Mouse (Mus musculus) forebrain, embryonic 14.5 days (tissue): ENCODE measurements at regions not wholly inside any gene's neighbourhood (a gene's known extent, or its start where the extent isn't known, plus 50 kb on each side); places are given as distances from the start of the nearest gene placed in this dataset.

Source experiments
- ATAC-seq: fragments of 200-750 bp; cut with Nextera tagmentation; 2 replicates; pipeline ENCODE4 v1.8.0; 2017; ENCODE audit warnings: mild to moderate bottlenecking, moderate library complexity
- DNase-seq: peaks from one replicate; pipeline ENCODE4 v3.0.0-alpha.2; 2015; ENCODE audit warnings: low spot score
- H3K27ac ChIP-seq: fragments of 300-500 bp; sonication (generic); 2 replicates; pipeline ENCODE4 v1.5.1; 2014; ENCODE audit warnings: low read depth, mild to moderate bottlenecking, control low read depth, low read length, moderate library complexity
- H3K27me3 ChIP-seq: fragments of 300-500 bp; sonication (generic); replicated peaks from 2 replicates; pipeline ENCODE4 v1.6.1; 2014; ENCODE audit warnings: low read length, control low read depth, mixed read lengths; ENCODE audit not compliant: control insufficient read depth, insufficient read depth
- H3K36me3 ChIP-seq: fragments of 300-500 bp; sonication (generic); 2 replicates; pipeline ENCODE4 v1.6.1; 2014; ENCODE audit warnings: low read length, control low read depth; ENCODE audit not compliant: control insufficient read depth, insufficient read depth
- H3K4me1 ChIP-seq: fragments of 300-500 bp; sonication (generic); 2 replicates; pipeline ENCODE4 v1.6.1; 2014; ENCODE audit warnings: antibody characterized with exemption, low read length, control low read depth; ENCODE audit not compliant: control insufficient read depth, insufficient read depth
- H3K4me2 ChIP-seq: fragments of 300-500 bp; sonication (generic); 2 replicates; pipeline ENCODE4 v1.6.1; 2014; ENCODE audit warnings: mild to moderate bottlenecking, control low read depth, low read length
- H3K4me3 ChIP-seq: fragments of 300-500 bp; sonication (generic); 2 replicates; pipeline ENCODE4 v1.5.1; 2014; ENCODE audit warnings: low read depth, low read length, control low read depth
- H3K9ac ChIP-seq: fragments of 300-500 bp; sonication (generic); 2 replicates; pipeline ENCODE4 v1.6.1; 2014; ENCODE audit warnings: mild to moderate bottlenecking, low read length, control low read depth, moderate library complexity
- H3K9me3 ChIP-seq: fragments of 300-500 bp; sonication (generic); replicated peaks from 2 replicates; pipeline ENCODE4 v1.6.1; 2016; ENCODE audit warnings: low read length, control low read depth, mixed read lengths; ENCODE audit not compliant: control insufficient read depth
- WGBS: fragments of 180-500 bp; shearing (Covaris S2); extraction: QIAGEN DNeasy Blood & Tissue Kit; methylation state at CpG from one replicate; pipeline ENCODE4 v1.1.7; 2014; 5-methylcytosine and 5-hydroxymethylcytosine counted together

DNA sequence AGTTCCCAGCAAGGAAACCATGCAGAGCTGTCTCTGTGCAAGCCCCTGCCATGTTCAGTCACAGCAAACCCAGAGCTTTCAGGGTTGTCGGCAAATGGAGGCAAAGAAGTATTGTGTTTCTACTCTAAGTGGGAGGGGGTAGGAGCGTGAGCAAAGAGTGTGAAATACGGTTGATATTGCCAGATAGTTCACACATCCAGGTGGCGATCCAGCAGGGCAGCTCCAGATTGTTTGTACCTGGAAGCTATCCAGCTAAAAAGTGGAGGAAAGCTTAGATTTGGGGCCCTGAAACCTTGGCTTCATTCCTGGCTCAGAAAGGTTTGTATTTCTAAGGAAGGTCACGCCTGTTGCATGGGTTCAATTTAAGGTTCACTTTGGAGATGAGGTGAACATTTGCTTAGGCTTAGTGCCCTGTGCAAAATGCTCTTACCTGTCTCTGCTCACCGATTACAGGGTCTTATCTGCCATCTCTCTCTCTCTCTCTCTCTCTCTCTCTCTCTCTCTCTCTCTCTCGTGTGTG, 78.1 kb upstream of the Daam1 start:
- Histone ChIP-seq H3K27me3 (no peaks in the 10 kb centered on the region), H3K4me1 (peaks cover 12% of the 10 kb centered on the region; the same call in 1 of the 2 replicates), H3K4me2 (no peak overlapping the region), H3K4me3 (no peak overlapping the region), H3K36me3 (no peaks in the 10 kb centered on the region), H3K9ac (no peak overlapping the region), H3K27ac (no peak overlapping the region), H3K9me3 (no peaks in the 10 kb centered on the region)
- WGBS, result 61% methylated on average over 7 of the region's 7 CpGs
- ATAC-seq, result no peak
- DNase-seq, result peak; percentile 58

GRCm38 (mm10) chr12:71753276-71753675, 77.6 kb upstream of the Daam1 start:
- H3K9ac ChIP-seq, result no peak overlapping the region
- H3K4me1 ChIP-seq, result peaks cover 8% of the 10 kb centered on the region; the same call in 1 of the 2 replicates
- H3K4me2 ChIP-seq, result no peak overlapping the region
- no peaks in the 10 kb centered on the region for H3K36me3 ChIP-seq
- no peak overlapping the region for H3K27ac ChIP-seq
- H3K9me3 ChIP-seq, result no peaks in the 10 kb centered on the region
- WGBS, result 85% methylated on average over 3 of the region's 3 CpGs
- no peak for DNase-seq
- no peak overlapping the region for H3K4me3 ChIP-seq
- H3K27me3 ChIP-seq, result no peaks in the 10 kb centered on the region
- ATAC-seq, result no peak

DNA sequence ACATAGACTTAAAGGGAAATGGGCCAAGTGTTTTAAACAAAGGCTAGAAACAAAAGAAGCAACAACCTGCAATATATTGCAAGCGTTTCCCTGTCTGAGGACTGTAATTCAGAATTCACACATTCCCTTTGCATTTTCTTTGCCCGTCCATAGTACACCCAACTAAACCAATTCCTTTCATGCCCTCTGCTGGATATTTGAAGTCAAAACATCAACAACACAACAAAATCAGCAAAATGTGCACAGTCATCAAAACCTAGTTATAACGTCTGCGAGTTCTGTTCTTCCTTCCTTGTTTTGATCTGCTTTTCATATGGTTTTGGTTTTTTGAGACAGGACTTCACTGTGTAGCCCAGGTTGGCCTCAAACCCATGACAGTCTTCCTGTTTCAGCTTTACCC, 67.7 kb upstream of the Daam1 start:
- Histone ChIP-seq H3K27me3 (no peaks in the 10 kb centered on the region), H3K36me3 (no peaks in the 10 kb centered on the region), H3K9me3 (no peaks in the 10 kb centered on the region), H3K4me3 (no peak overlapping the region), H3K4me1 (no peaks in the 10 kb centered on the region), H3K27ac (no peak overlapping the region), H3K4me2 (no peak overlapping the region), H3K9ac (no peak overlapping the region)
- ATAC-seq (no peak), DNase-seq (peak; percentile 58)
- 71% methylated on average over 4 of the region's 4 CpGs for WGBS

DNA sequence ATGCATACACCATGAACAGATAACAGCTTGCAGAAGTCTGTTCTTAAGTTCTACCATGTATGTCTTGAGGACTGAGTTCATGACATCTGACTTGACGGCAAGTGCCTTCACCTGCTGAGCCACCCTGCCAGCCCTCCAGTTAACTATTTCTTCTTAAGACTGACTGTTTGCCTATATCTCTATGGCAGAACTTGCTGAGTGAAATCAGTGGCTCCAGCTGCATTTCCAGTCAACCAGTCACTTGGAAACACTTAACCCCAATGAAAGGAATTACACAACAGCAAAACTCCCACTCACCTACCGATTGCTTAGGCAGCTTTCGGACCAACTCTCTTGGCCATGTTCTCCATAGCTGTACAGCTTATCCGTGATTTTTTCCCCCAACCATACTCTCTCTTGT, 64.8 kb upstream of the Daam1 start:
- H3K4me1 ChIP-seq, result no peaks in the 10 kb centered on the region
- no peaks in the 10 kb centered on the region for H3K27me3 ChIP-seq
- ATAC-seq (no peak), DNase-seq (no peak)
- H3K9me3 ChIP-seq, result no peaks in the 10 kb centered on the region
- H3K9ac ChIP-seq, result no peak overlapping the region
- 93% methylated on average over 4 of the region's 4 CpGs for WGBS
- H3K27ac ChIP-seq, result no peak overlapping the region
- H3K36me3 ChIP-seq, result no peaks in the 10 kb centered on the region
- H3K4me2 ChIP-seq, result no peak overlapping the region
- no peak overlapping the region for H3K4me3 ChIP-seq

DNA sequence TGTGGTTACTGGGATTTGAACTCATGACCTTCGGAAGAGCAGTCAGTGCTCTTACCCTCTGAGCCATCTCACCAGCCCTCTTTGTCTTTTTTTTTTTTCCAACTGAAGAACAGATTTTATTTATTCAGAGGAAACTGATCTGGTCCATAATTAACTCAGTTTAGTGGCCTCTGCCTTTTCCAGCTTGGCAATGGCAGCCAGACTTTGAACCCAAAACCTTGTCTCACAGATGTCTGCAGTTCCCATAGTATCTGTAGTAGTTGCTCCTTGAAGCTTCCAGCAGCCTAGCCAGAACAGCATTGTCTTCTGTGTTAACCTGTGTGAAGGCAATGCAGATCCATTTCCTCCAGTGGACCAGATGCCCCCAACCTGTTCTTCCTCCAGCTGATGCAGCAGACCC, 64.2 kb upstream of the Daam1 start:
- ATAC-seq, result no peak
- Histone ChIP-seq H3K4me3 (no peak overlapping the region), H3K4me1 (no peaks in the 10 kb centered on the region), H3K36me3 (no peaks in the 10 kb centered on the region), H3K9ac (no peak overlapping the region), H3K9me3 (no peaks in the 10 kb centered on the region), H3K27me3 (no peaks in the 10 kb centered on the region), H3K27ac (no peak overlapping the region), H3K4me2 (no peak overlapping the region)
- 100% methylated on average over 1 of the region's 1 CpGs for WGBS
- no peak for DNase-seq

- Histone ChIP-seq H3K36me3 (no peaks in the 10 kb centered on the region), H3K27ac (no peak overlapping the region), H3K27me3 (no peaks in the 10 kb centered on the region), H3K4me1 (no peaks in the 10 kb centered on the region), H3K9me3 (no peaks in the 10 kb centered on the region), H3K4me3 (no peak overlapping the region), H3K9ac (no peak overlapping the region), H3K4me2 (no peak overlapping the region)
- no peak for ATAC-seq
- no peak for DNase-seq
- WGBS, result 42% methylated on average over 3 of the region's 3 CpGs
Measured at GRCm38 (mm10) chr12:71767896-71768295, 63.0 kb upstream of the Daam1 start.

DNA sequence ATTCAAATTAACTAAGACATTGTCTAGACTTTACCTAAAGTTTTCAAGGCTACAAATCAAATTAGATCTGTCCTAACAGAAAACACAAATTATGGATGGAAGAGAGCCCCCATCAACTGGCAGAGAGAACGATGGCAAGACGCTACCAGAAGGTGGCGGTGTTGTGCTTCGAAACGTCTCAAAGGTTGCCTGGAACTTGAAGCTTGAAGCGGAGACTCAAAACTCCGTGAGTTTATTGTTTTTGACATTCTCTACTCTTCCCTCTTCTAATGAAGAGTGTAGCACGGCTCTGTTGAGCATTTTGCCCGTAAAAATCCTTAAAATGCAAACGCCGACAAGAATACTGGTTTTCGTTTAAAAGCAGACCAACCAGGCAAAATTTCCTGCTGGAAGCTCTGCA, 62.4 kb upstream of the Daam1 start:
- H3K4me1 ChIP-seq, result no peaks in the 10 kb centered on the region

GRCm38 (mm10) chr12:71768890-71769289, 62.0 kb upstream of the Daam1 start:
- no peak overlapping the region for H3K4me3 ChIP-seq
- H3K27me3 ChIP-seq, result no peaks in the 10 kb centered on the region
- 46% methylated on average over 9 of the region's 9 CpGs for WGBS

More for the DNA sequence above, 62.4 kb upstream of the Daam1 start:
- Histone ChIP-seq H3K27ac (no peak overlapping the region), H3K36me3 (no peaks in the 10 kb centered on the region), H3K27me3 (no peaks in the 10 kb centered on the region), H3K9me3 (no peaks in the 10 kb centered on the region), H3K9ac (no peak overlapping the region), H3K4me2 (peak overlapping the region; percentile 45), H3K4me3 (no peak overlapping the region)
- WGBS, result 4% methylated on average over 12 of the region's 12 CpGs
- DNase-seq (peak; percentile 90), ATAC-seq (peak; percentile 46)

GRCm38 (mm10) chr12:71769302-71769701, 61.6 kb upstream of the Daam1 start:
- ATAC-seq (no peak), DNase-seq (no peak)
- Histone ChIP-seq H3K9ac (no peak overlapping the region), H3K27ac (no peak overlapping the region), H3K27me3 (no peaks in the 10 kb centered on the region), H3K9me3 (no peaks in the 10 kb centered on the region), H3K4me1 (no peaks in the 10 kb centered on the region), H3K36me3 (no peaks in the 10 kb centered on the region), H3K4me2 (no peak overlapping the region), H3K4me3 (no peak overlapping the region)
- WGBS, result 79% methylated on average over 6 of the region's 6 CpGs

More at GRCm38 (mm10) chr12:71768890-71769289, 62.0 kb upstream of the Daam1 start:
- no peak for ATAC-seq
- H3K27ac ChIP-seq, result no peak overlapping the region
- H3K4me2 ChIP-seq, result peak overlapping the region; percentile 45
- H3K9me3 ChIP-seq, result no peaks in the 10 kb centered on the region
- H3K9ac ChIP-seq, result no peak overlapping the region
- H3K4me1 ChIP-seq, result no peaks in the 10 kb centered on the region
- DNase-seq, result no peak
- H3K36me3 ChIP-seq, result no peaks in the 10 kb centered on the region
